In the genomic region with DNA sequence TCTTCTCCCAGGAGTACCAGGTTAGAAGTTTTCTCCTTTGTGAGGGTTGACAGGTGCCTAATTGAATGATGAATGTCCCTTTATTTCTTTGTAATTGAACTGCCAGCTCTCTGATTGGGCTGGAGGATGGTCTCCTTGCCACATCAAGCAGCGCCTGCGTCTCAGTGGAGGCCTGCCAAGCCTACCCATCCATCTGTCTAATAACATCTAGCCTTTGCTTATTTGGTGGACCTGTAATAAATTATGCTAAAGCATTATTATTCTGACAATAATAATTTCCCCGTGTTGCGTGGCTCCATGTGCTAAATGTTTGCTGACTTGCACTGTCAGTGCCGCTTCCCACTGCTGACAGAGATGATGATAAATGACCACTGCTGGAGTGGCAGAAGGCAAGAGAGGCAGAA, we compare ENCODE assay signal across 20 mouse cellular contexts. TPM values are rescaled to one million over a fixed set of nuclear protein-coding genes. Genes with fewer than 3 reads are reported as not detected.
DNase-seq lines count a peak whose midpoint lies in the region; ATAC-seq lines count a peak whose summit lies in the region.
"Had no signal": no experiment of that assay in that cellular context is flagged by ENCODE, and none has a peak within 500 bp of the region (broad histone marks: within the 10 kb centered on the region; RNA-seq: fewer than 3 reads in every experiment).

No protein-coding gene starts in this region.

- peak; percentile 56 to 57 for DNase-seq in cerebellum, postnatal 14 days
- DNase-seq in cerebellum, adult 9-11 months: no peak
- DNase-seq in embryo, embryonic 10 days (ENCODE audit: low spot score): peak; percentile 65
- peak; percentile 77 for DNase-seq in hindbrain, embryonic 11.5 days (ENCODE audit: low spot score)
- peak; percentile 38 for DNase-seq in neural tube, embryonic 11.5 days (ENCODE audit: low spot score)
- no peak for DNase-seq in right cerebral cortex, adult 2 months (ENCODE audit: low spot score in 2 of 2)
- DNase-seq in kidney, postnatal 4 days: no peak
- no peak for DNase-seq in ovary, postnatal 14 days (ENCODE audit: low spot score)
- DNase-seq: cerebellum, adult 11-12 months; gastrocnemius, postnatal 25 days; heart, postnatal 36 days; kidney, adult 11 months; kidney, postnatal 10 days had no signal

- H3K9me3 ChIP-seq in hindbrain, embryonic 11.5 days (ENCODE audit: control insufficient read depth, low read length): no peaks in the 10 kb centered on the region
- H3K9me3 ChIP-seq in neural tube, embryonic 11.5 days (ENCODE audit: control insufficient read depth, low read length): no peaks in the 10 kb centered on the region
- H3K9me3 ChIP-seq: liver, embryonic 12.5 days; megakaryocyte, embryonic 14.5 days; stomach, embryonic 15.5 days had no signal

- 27% methylated on average over 5 of the region's 5 CpGs for WGBS in hindbrain, embryonic 11.5 days
- WGBS in neural tube, embryonic 11.5 days: 33% methylated on average over 5 of the region's 5 CpGs

- 0 out of 2 replicates have a peak, but pooled peaks cover 3% of the 10 kb centered on the region for H3K4me1 ChIP-seq in hindbrain, embryonic 11.5 days (replicated peaks; ENCODE audit: control insufficient read depth, insufficient read depth, low read length)
- 0 out of 2 replicates have a peak, but pooled peaks cover 2% of the 10 kb centered on the region for H3K4me1 ChIP-seq in neural tube, embryonic 11.5 days (ENCODE audit: control insufficient read depth, insufficient read depth, low read length)
- H3K4me1 ChIP-seq: liver, embryonic 12.5 days; megakaryocyte, embryonic 14.5 days; stomach, embryonic 15.5 days had no signal

- H3K4me3 ChIP-seq in hindbrain, embryonic 11.5 days (ENCODE audit: low read depth, low read length): no peak overlapping the region
- no peak overlapping the region for H3K4me3 ChIP-seq in neural tube, embryonic 11.5 days (ENCODE audit: low read depth, low read length)
- H3K4me3 ChIP-seq: liver, embryonic 12.5 days; megakaryocyte, embryonic 14.5 days; myocyte; stomach, embryonic 15.5 days had no signal

- H3K9ac ChIP-seq in hindbrain, embryonic 11.5 days (ENCODE audit: low read depth, low read length): no peak overlapping the region
- H3K9ac ChIP-seq in neural tube, embryonic 11.5 days (ENCODE audit: low read length): no peak overlapping the region
- H3K9ac ChIP-seq: liver, embryonic 12.5 days; stomach, embryonic 15.5 days had no signal

- H3K4me2 ChIP-seq in hindbrain, embryonic 11.5 days (replicated peaks; ENCODE audit: low read depth, low read length): no peak overlapping the region
- H3K4me2 ChIP-seq in neural tube, embryonic 11.5 days (ENCODE audit: low read depth): no peak overlapping the region
- H3K4me2 ChIP-seq: heart, embryonic 11.5 days; liver, embryonic 12.5 days; stomach, embryonic 15.5 days had no signal

- H3K36me3 ChIP-seq in hindbrain, embryonic 11.5 days (ENCODE audit: control insufficient read depth, insufficient read depth, low read length): no peaks in the 10 kb centered on the region
- no peaks in the 10 kb centered on the region for H3K36me3 ChIP-seq in neural tube, embryonic 11.5 days (ENCODE audit: control insufficient read depth, insufficient read depth, low read length)

- H3K27me3 ChIP-seq in hindbrain, embryonic 11.5 days (ENCODE audit: control insufficient read depth, insufficient read depth, low read length): no peaks in the 10 kb centered on the region
- no peaks in the 10 kb centered on the region for H3K27me3 ChIP-seq in neural tube, embryonic 11.5 days (ENCODE audit: control insufficient read depth, insufficient read depth, low read length)
- H3K27me3 ChIP-seq: CH12.LX; liver, embryonic 12.5 days; megakaryocyte, embryonic 14.5 days; stomach, embryonic 15.5 days had no signal

- peak overlapping the region; percentile 80; the same call in 1 of the 2 replicates for H3K27ac ChIP-seq in hindbrain, embryonic 11.5 days (ENCODE audit: low read depth, low read length)
- no peak overlapping the region for H3K27ac ChIP-seq in neural tube, embryonic 11.5 days (ENCODE audit: low read depth, low read length)
- H3K27ac ChIP-seq: liver, embryonic 12.5 days; stomach, embryonic 15.5 days had no signal

- peak; percentile 94 for ATAC-seq in hindbrain, embryonic 11.5 days (ENCODE audit: low FRiP score)
- peak; percentile 68 for ATAC-seq in neural tube, embryonic 11.5 days (ENCODE audit: insufficient read depth, low FRiP score, low TSS enrichment)
- ATAC-seq: activated CD4-positive, CD25-positive, alpha-beta regulatory T cell, adult 4 months; liver, embryonic 12.5 days had no signal

RNA-seq across cellular contexts. Expression of a gene that starts 49.5 kb away (rescaled TPM):
- 21.7 and 24.2 TPM in 2 replicates for polyA plus RNA-seq in hindbrain, embryonic 11.5 days (2014; fragmentation: Nextera tagmentation; extraction: Ambion mirVana)
- polyA plus RNA-seq in neural tube, embryonic 11.5 days (2014; fragmentation: Nextera tagmentation; extraction: Ambion mirVana): 16.9 and 19.9 TPM in 2 replicates

Comparison
In these comparisons a context has a peak if more than half of its experiments do, and no peak if none do; other contexts are left out.
1. DNase-seq: peak in cerebellum, postnatal 14 days (2 of 2), embryo, embryonic 10 days (single experiment), hindbrain, embryonic 11.5 days (single experiment) and neural tube, embryonic 11.5 days (single experiment); none in cerebellum, adult 9-11 months (single experiment), right cerebral cortex, adult 2 months (0 of 2), kidney, postnatal 4 days (0 of 2) and ovary, postnatal 14 days (single experiment).